Mouse (Mus musculus) T-helper 1 cell (primary cell): Measurements from ENCODE around the gene Slc35f1.

ENCODE experiments used
- in situ Hi-C: fragments of 300-600 bp; cut with MboI, MseI; formaldehyde crosslinking; loops from one replicate; pipeline ENCODE4 v1.15.1; 2025; ENCODE audit warnings: high pct_unique_total_duplicates

Gene Slc35f1

GRCm38 (mm10) chr10:53096446-53096845 is 406.1 kb downstream of the Slc35f1 start:
- in situ Hi-C loops: no loop called here

- in situ Hi-C loops: no loop called here
These were observed 410.5 kb downstream of the Slc35f1 start for GRCm38 (mm10) chr10:53100881-53101280.

GRCm38 (mm10) chr10:53101412-53101811 is 411.1 kb downstream of the Slc35f1 start:
- in situ Hi-C loops: no loop called here

GRCm38 (mm10) chr10:53102423-53102822 is 412.1 kb downstream of the Slc35f1 start:
- in situ Hi-C loops: no loop called here

GRCm38 (mm10) chr10:53115028-53115427 is 424.7 kb downstream of the Slc35f1 start:
- in situ Hi-C loops: no loop called here

DNA sequence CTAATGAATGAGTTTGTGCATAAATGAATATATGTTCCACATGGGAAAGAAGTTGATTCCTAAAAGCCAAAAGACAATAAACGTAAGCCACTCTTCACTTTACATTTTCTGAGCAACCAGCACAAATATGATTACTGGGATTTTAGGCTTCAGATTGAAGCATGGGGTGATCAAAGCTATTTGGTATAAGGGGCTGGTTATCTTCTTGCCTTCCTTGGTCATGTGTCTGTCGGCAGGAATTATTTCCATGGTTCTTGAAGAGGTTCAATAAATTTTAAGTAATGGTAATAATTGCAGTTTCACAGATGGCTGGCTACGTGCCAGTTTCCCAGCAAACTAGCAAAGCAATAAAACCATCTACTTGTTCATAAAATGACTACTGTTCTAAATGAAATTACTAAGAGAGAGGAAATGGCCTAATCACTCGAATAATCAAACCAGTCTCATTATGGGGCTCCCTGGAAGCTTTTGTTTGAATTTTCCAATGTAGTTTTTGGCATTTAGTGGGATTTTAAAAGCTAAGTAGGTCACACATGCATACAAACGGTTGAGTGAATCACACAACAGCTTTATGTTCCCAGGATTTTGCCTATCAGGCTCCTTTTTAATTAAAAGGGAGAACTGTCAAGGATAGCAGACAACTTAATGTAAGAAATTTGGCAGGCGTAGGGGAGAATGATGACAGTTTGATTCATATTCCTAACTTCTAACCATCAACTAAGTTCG is 425.5 kb downstream of the Slc35f1 start:
- in situ Hi-C loops: no loop called here

GRCm38 (mm10) chr10:53120608-53121007 is 430.3 kb downstream of the Slc35f1 start:
- in situ Hi-C loops: no loop called here

DNA sequence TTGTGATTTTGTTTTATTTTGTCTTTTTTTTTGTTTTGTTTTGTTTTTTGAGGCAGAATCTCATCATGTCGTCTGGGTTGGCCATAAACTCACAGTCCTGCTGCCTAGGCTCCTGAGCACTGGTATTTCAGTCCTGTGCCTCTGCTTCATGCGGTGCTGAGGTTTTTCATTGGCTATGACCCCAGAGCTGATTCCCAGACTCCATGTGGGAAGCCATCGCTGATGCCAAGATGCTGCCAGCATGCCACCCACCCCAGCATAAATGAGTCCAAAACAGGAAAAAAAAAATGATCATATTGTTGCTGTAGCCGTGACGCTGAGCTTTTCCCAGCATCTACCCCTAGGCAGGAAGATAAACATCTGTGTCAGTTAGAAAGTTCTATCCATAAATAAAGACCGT is 434.0 kb downstream of the Slc35f1 start:
- in situ Hi-C loops: no loop called here

GRCm38 (mm10) chr10:53132707-53133106 is 442.4 kb downstream of the Slc35f1 start:
- in situ Hi-C loops: no loop called here

- in situ Hi-C loops: no loop called here
These were observed 460.0 kb downstream of the Slc35f1 start for GRCm38 (mm10) chr10:53150321-53150720.

DNA sequence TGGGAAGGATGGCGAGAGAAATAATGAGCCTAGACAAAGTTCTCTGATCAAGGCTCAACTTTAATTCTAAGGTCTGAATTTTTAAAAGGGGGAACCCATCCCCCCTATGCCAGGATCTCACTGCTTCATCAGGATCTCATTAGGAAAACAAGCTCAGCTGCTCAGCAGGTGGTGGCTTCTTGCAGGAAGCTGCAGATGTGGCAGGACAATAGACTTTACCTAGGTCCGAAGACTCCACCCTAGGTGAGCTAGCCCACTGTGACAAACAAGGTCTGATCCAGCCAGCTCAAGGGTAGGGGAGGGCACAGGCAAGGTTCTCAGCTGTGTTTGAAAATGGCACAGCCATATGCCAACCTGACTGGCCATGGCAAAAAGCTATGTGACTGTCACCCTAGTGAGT is 460.6 kb downstream of the Slc35f1 start:
- in situ Hi-C loops: no loop called here

- in situ Hi-C loops: no loop called here
These were observed 466.0 kb downstream of the Slc35f1 start for GRCm38 (mm10) chr10:53156374-53156773.

DNA sequence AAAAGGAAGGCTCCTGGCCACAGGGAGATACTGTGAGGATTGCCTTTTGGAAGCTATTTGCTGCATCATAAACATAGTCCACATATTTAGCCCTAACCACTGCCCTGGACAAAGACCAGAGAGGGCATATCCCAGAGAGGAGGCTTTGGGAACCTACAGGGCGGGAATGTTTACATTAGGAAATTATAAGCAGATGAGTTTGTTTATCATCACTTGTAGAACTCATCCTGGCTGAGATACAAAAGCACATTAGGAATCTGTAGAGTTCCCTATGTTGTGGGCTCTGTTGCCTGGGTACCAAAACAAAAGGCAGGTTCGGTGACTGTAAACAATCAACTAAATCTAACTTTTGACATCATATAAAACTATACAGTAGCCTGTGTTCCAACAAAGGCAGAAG is 467.4 kb downstream of the Slc35f1 start:
- in situ Hi-C loops: no loop called here
